Mouse (Mus musculus): ENCODE measurements around the gene Srebf1.
A peak's percentile ranks its signal among the peaks of the same experiment; 100 is the strongest.

The Srebf1 gene

GRCm38 (mm10) chr11:60205026-60205425 lies 17.4 kb downstream of the Srebf1 start:
- no peak for DNase-seq (ENCODE audit: low spot score)

- no peak for DNase-seq (ENCODE audit: low spot score)
Observed at GRCm38 (mm10) chr11:60202710-60203638, 19.4 kb downstream of the Srebf1 start.

GRCm38 (mm10) chr11:60200384-60200783 lies 22.0 kb downstream of the Srebf1 start:
- no peak for DNase-seq (ENCODE audit: low spot score)

- peak; percentile 94 for DNase-seq (ENCODE audit: low spot score)
Observed at GRCm38 (mm10) chr11:60199702-60200184, 22.6 kb downstream of the Srebf1 start.

- no peak for DNase-seq (ENCODE audit: low spot score)
Observed at GRCm38 (mm10) chr11:60198651-60199050, 23.7 kb downstream of the Srebf1 start.

GRCm38 (mm10) chr11:60197998-60198619 lies 24.3 kb downstream of the Srebf1 start:
- DNase-seq (ENCODE audit: low spot score) = no peak

- DNase-seq (ENCODE audit: low spot score) = no peak
Observed at GRCm38 (mm10) chr11:60196344-60196743, 26.0 kb downstream of the Srebf1 start.

GRCm38 (mm10) chr11:60195108-60195507 lies 27.3 kb downstream of the Srebf1 start:
- DNase-seq (ENCODE audit: low spot score) = no peak

- DNase-seq (ENCODE audit: low spot score) = no peak
Observed at GRCm38 (mm10) chr11:60193556-60193955, 28.8 kb downstream of the Srebf1 start.

GRCm38 (mm10) chr11:60192534-60192933 lies 29.8 kb downstream of the Srebf1 start:
- DNase-seq (ENCODE audit: low spot score) = no peak

- no peak for DNase-seq (ENCODE audit: low spot score)
Observed at GRCm38 (mm10) chr11:60190055-60190641, 32.2 kb downstream of the Srebf1 start.

- no peak for DNase-seq (ENCODE audit: low spot score)
Observed at GRCm38 (mm10) chr11:60189501-60190040, 32.8 kb downstream of the Srebf1 start.

- DNase-seq (ENCODE audit: low spot score) = no peak
Observed at GRCm38 (mm10) chr11:60188275-60188853, 34.0 kb downstream of the Srebf1 start.

- DNase-seq (ENCODE audit: low spot score) = no peak
Observed at GRCm38 (mm10) chr11:60187070-60187469, 35.3 kb downstream of the Srebf1 start.

GRCm38 (mm10) chr11:60185396-60186231 lies 36.8 kb downstream of the Srebf1 start:
- no peak for DNase-seq (ENCODE audit: low spot score)

- DNase-seq (ENCODE audit: low spot score) = no peak
Observed at GRCm38 (mm10) chr11:60184346-60185325, 37.7 kb downstream of the Srebf1 start.

GRCm38 (mm10) chr11:60182741-60183140 lies 39.6 kb downstream of the Srebf1 start:
- DNase-seq (ENCODE audit: low spot score) = no peak

GRCm38 (mm10) chr11:60182116-60182670 lies 40.2 kb downstream of the Srebf1 start:
- no peak for DNase-seq (ENCODE audit: low spot score)

- DNase-seq (ENCODE audit: low spot score) = no peak
Observed at GRCm38 (mm10) chr11:60178506-60178905, 43.9 kb downstream of the Srebf1 start.

GRCm38 (mm10) chr11:60178005-60178404 lies 44.4 kb downstream of the Srebf1 start:
- DNase-seq (ENCODE audit: low spot score) = no peak
